Mouse (Mus musculus): Measurements from ENCODE around the gene Dbp.

GRCm38 (mm10) chr7:45719180-45719579, 14.3 kb downstream of the Dbp start:
- TF ChIP-seq GATA1 (IDR thresholded peaks at IDR 0.05; ENCODE audit: borderline replicate concordance, low read length) (no peak), FLI1 (IDR thresholded peaks at IDR 0.05; ENCODE audit: low read length) (no peak)
